Mouse (Mus musculus) liver, embryonic 14.5 days (tissue): ENCODE data around the gene Ccr4. TPM values are rescaled to one million over a fixed set of nuclear protein-coding genes. Genes with fewer than 3 reads are reported as not detected.

Experiments
- ATAC-seq: fragments of 200-750 bp; cut with Nextera tagmentation; 2 replicates; pipeline ENCODE4 v1.8.0; 2017; ENCODE audit warnings: moderate number of reproducible peaks, mild to moderate bottlenecking, moderate library complexity; ENCODE audit not compliant: insufficient read depth
- DNase-seq, 3 experiments: peaks; one replicate each; pipeline ENCODE4 v3.0.0-alpha.2; 2012 to 2013; ENCODE audit warnings: low read depth in 3 of 3, low spot score in 3 of 3
- H3K27ac ChIP-seq: fragments of 300-500 bp; sonication (generic); 2 replicates; pipeline ENCODE4 v1.5.1; 2014; ENCODE audit warnings: moderate library complexity, mild to moderate bottlenecking, control low read depth, inconsistent platforms
- H3K27me3 ChIP-seq: fragments of 300-500 bp; sonication (generic); 2 replicates; pipeline ENCODE4 v1.6.1; 2014; ENCODE audit warnings: mild to moderate bottlenecking, low read length, moderate library complexity; ENCODE audit not compliant: control insufficient read depth, insufficient read depth
- H3K36me3 ChIP-seq: fragments of 300-500 bp; sonication (generic); replicated peaks from 2 replicates; pipeline ENCODE4 v1.6.1; 2014; ENCODE audit warnings: low read depth; ENCODE audit not compliant: control insufficient read depth, insufficient read depth
- H3K4me1 ChIP-seq, 2 experiments: fragments of 200-500 bp in 1 of 2; fragments of 300-500 bp in 1 of 2; sonication (generic) in 1 of 2; replicated peaks; 2 replicates each; pipeline ENCODE4 v1.6.1; 2012 to 2014; ENCODE audit warnings: antibody characterized with exemption in 1 of 2, inconsistent platforms in 1 of 2, low read length in 1 of 2; ENCODE audit not compliant: control insufficient read depth in 2 of 2, insufficient read depth in 2 of 2
- H3K4me2 ChIP-seq: fragments of 300-500 bp; sonication (generic); 2 replicates; pipeline ENCODE4 v1.6.1; 2014; ENCODE audit warnings: low read depth, mild to moderate bottlenecking, control low read depth, moderate library complexity
- H3K4me3 ChIP-seq, 2 experiments: fragments of 200-500 bp in 1 of 2; fragments of 300-500 bp in 1 of 2; sonication (generic) in 1 of 2; 2 replicates each; pipeline ENCODE4 v1.5.1; 2012 to 2014; ENCODE audit warnings: low read depth in 2 of 2, low read length in 2 of 2, mild to moderate bottlenecking in 2 of 2, control low read depth in 1 of 2, inconsistent platforms in 1 of 2, moderate library complexity in 1 of 2; ENCODE audit not compliant: insufficient read depth in 1 of 2
- H3K9ac ChIP-seq: fragments of 300-500 bp; sonication (generic); replicated peaks from 2 replicates; pipeline ENCODE4 v1.6.1; 2014; ENCODE audit warnings: mild to moderate bottlenecking, control low read depth, moderate library complexity
- H3K9me3 ChIP-seq: fragments of 300-500 bp; sonication (generic); 2 replicates; pipeline ENCODE4 v1.6.1; 2016; ENCODE audit warnings: low read length, mixed read lengths; ENCODE audit not compliant: control insufficient read depth
- CTCF ChIP-seq: IDR thresholded peaks from 2 replicates; pipeline ENCODE4 v1.5.1; 2016; ENCODE audit warnings: antibody characterized with exemption, low read depth, control low read depth
- EP300 ChIP-seq: IDR thresholded peaks from 2 replicates; pipeline ENCODE4 v1.6.1; 2016; ENCODE audit warnings: antibody characterized with exemption, low read depth
- WGBS: fragments of 180-500 bp; shearing (Covaris S2); extraction: QIAGEN DNeasy Blood & Tissue Kit; methylation state at CpG from one replicate; pipeline ENCODE4 v1.1.7; 2014; ENCODE audit not compliant: insufficient replicate concordance; 5-methylcytosine and 5-hydroxymethylcytosine counted together
- polyA plus RNA-seq, 2 experiments: library from polyadenylated mRNA; depleted of rRNA in 1 of 2; stranded (reverse) in 1 of 2; unstranded in 1 of 2; fragments of >200 nt; fragmentation: Nextera tagmentation in 1 of 2; extraction: Ambion mirVana in 1 of 2; gene quantifications; 2 replicates each; pipeline versions ENCODE4 v1.2.1 to v1.2.3; 2012 to 2014

Gene Ccr4
- polyA plus RNA-seq, 2 experiments: not detected

DNA sequence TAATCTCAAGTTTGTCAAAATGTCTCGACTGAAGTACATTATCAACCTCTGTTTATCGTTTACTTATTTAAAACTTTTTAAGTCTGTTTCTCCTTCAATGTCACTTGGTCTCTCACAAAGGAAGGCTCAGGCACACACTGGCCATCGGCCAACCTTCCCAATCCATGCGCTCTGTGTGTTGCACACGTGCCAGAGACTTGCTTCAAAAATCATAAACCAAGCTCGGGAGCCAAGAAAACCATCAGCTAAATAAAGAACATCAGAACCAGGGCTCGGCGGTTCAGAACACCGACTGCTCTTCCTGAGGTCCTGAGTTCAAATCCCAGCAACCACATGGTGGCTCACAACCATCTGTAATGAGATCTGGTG is 23.9 kb upstream of the Ccr4 start:
- Histone ChIP-seq H3K27me3 (no peaks in the 10 kb centered on the region), H3K4me3 (no peak overlapping the region), H3K27ac (no peak overlapping the region), H3K4me1 (peaks cover 0 to 10% of the 10 kb centered on the region in 2 experiments; a peak in 2 of 4 replicates), H3K9ac (no peak overlapping the region), H3K4me2 (no peak overlapping the region), H3K36me3 (no peaks in the 10 kb centered on the region), H3K9me3 (no peaks in the 10 kb centered on the region)
- TF ChIP-seq EP300: no peak
- no peak for TF ChIP-seq CTCF
- ATAC-seq (no peak), DNase-seq (no peak)
- WGBS: 57% methylated on average over 9 of the region's 9 CpGs

DNA sequence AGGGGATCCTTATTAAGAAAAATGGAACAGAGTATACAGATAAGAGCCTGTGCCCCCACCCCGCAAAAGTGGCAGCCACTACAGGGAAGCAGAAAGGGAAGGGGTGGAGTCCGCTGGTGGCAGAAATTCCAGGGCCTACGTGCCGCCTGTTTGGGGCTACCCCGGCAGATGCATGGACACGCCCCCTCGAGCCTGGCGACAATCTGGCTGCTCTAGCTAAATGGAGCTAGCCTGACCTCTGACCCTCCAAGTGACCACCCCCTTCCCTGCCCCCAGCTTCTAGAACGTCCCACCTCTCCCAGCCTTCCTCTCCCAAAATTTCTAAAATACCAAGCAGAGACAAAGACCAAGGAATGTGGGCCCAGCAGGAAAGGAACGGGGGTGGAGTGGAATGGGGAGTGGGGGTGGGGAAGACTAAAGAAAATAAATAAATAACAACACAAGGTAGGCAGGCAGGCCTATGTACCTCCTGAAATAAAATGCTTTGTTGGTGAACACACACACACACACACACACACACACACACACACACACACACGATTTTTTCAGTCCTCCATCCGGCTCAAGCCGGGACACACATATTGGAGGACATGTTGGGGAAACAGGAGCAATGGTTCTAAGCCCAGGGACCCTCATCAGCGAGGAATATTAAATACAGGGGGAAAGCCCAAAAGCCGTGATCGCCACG is 23.4 kb upstream of the Ccr4 start:
- H3K4me3 ChIP-seq: no peak overlapping the region

DNA sequence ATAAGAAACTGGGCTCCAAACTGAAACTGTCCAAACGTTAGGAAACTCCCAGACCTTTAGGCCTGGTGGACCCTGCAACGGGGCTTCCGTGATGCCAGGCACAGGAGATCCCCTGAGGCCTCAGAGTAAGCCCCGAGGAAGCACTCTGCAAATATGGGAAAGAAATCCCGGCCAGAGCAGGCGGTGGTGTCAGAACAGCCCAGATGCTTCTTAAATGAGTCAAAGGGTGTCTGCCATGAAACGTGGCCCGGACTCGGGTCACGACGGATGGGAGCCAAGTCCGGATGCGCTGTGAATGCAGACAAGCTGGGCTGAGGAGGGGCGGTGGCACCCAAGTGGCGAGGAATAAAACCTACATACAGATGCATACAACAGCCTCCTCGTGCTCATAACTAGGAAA is 22.4 kb upstream of the Ccr4 start:
- peak in 1 of 3 experiments; percentile 17 for DNase-seq
- TF ChIP-seq CTCF (no peak), EP300 (no peak)

More for the DNA sequence above, 23.4 kb upstream of the Ccr4 start:
- no peaks in the 10 kb centered on the region for H3K9me3 ChIP-seq
- ATAC-seq: peak; percentile 38; the same call in 1 of the 2 replicates
- H3K36me3 ChIP-seq: no peaks in the 10 kb centered on the region
- H3K27ac ChIP-seq: no peak overlapping the region
- H3K4me1 ChIP-seq: peaks cover 0 to 9% of the 10 kb centered on the region in 2 experiments; a peak in 2 of 4 replicates
- no peaks in the 10 kb centered on the region for H3K27me3 ChIP-seq
- WGBS: 24% methylated on average over 17 of the region's 17 CpGs
- peak in 2 of 3 experiments; percentile 36 to 37 for DNase-seq
- H3K4me2 ChIP-seq: peak overlapping the region; percentile 28; the same call in 1 of the 2 replicates
- no peak overlapping the region for H3K9ac ChIP-seq
- no peak for TF ChIP-seq CTCF
- no peak for TF ChIP-seq EP300

DNA sequence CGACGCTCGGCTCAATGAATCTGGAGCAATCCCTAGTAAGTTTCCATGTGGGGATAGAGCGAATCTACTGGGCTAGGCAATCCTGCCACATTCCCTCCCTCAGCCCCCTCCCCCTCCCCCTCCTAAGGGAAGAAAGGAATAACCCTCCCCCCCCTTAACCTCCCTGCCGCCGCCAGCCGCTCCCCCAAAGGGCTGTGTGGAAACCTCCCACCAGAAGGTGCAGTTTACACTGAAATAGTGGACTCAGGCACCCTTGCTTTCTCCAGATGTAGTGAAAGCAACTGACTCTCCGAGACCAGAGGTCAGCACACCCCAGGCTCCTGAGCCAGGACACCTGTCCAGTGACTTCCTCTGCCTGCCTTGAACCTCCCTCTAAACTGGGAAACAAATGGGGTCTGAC is 21.9 kb upstream of the Ccr4 start:
- WGBS: 49% methylated on average over 8 of the region's 8 CpGs
- ATAC-seq (no peak), DNase-seq (no peak)
- Histone ChIP-seq H3K9me3 (no peaks in the 10 kb centered on the region), H3K4me2 (peak overlapping the region; percentile 28), H3K4me1 (peaks cover 0 to 11% of the 10 kb centered on the region in 2 experiments; a peak in 2 of 4 replicates), H3K4me3 (no peak overlapping the region), H3K9ac (no peak overlapping the region), H3K36me3 (no peaks in the 10 kb centered on the region), H3K27me3 (no peaks in the 10 kb centered on the region), H3K27ac (no peak overlapping the region)
- TF ChIP-seq CTCF: no peak
- TF ChIP-seq EP300: no peak

More for the DNA sequence above, 22.4 kb upstream of the Ccr4 start:
- peak overlapping the region; percentile 28 for H3K4me2 ChIP-seq
- H3K27ac ChIP-seq: no peak overlapping the region
- no peak overlapping the region for H3K9ac ChIP-seq
- no peak overlapping the region; a peak in 1 of 4 replicates for H3K4me3 ChIP-seq
- ATAC-seq: 0 out of 2 replicates have a peak, but pooled peaks have one; percentile 14
- 3% methylated on average over 16 of the region's 16 CpGs for WGBS
- H3K4me1 ChIP-seq: peaks cover 0 to 9% of the 10 kb centered on the region in 2 experiments; a peak in 2 of 4 replicates
- H3K27me3 ChIP-seq: no peaks in the 10 kb centered on the region
- H3K9me3 ChIP-seq: no peaks in the 10 kb centered on the region
- H3K36me3 ChIP-seq: no peaks in the 10 kb centered on the region

DNA sequence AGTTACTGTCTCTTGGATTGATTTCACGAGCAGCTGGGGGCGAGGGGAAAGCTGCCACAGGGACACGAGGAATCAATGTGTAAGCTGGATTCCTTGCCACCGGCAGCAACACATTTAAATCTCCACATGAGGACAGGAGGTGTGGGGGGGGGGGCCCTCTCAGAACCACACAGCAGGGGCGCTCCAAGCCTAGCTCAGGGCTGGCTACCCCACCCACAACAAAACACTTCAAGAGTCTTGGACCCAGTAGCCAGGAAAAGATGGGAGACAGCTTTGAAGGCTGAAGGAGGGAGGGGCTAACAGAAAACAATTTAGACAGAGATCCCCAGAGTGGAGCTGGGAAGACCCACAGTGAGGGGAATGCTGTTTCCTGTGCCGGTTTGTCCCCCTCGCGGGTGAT is 21.2 kb upstream of the Ccr4 start:
- no peak overlapping the region for H3K9ac ChIP-seq
- ATAC-seq (no peak), DNase-seq (no peak)
- H3K4me3 ChIP-seq: no peak overlapping the region
- TF ChIP-seq EP300 (no peak), CTCF (no peak)
- H3K9me3 ChIP-seq: no peaks in the 10 kb centered on the region
- H3K4me1 ChIP-seq: peaks cover 0 to 11% of the 10 kb centered on the region in 2 experiments; a peak in 2 of 4 replicates
- H3K36me3 ChIP-seq: no peaks in the 10 kb centered on the region
- H3K4me2 ChIP-seq: no peak overlapping the region
- H3K27ac ChIP-seq: no peak overlapping the region
- 36% methylated on average over 8 of the region's 8 CpGs for WGBS
- H3K27me3 ChIP-seq: no peaks in the 10 kb centered on the region
